Mouse (Mus musculus): ENCODE data around the gene Zfp109. TPM values are rescaled to one million over a fixed set of nuclear protein-coding genes. Genes with fewer than 3 reads are reported as not detected.

Zfp109 gene
- polyA plus RNA-seq, 1 experiment from 2014 or later: 3.6 TPM

DNA sequence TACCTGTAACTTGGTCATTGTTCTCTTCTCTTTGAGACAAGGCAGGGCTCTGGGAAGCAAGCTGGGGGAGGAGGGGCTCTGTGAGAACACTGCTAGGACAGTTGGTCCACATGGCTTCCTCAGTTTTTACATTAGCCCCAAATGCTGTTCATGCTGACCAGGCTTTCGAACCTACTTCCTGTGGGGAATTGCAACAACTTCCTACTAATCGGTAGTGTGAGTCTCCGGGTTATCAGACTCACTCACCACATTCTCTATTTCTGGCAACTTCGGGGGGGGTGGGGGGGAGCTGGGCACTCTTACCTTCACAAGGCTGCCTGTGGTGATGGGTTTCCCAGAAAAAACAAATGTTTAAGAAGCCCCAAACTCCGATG, 47.8 kb downstream of the Zfp109 start:
- Histone ChIP-seq H3K9me3 (ENCODE audit: control insufficient read depth, low read length) (no peaks in the 10 kb centered on the region), H3K4me2 (no peak overlapping the region), H3K9ac (ENCODE audit: low read depth, low read length) (no peak overlapping the region), H3K36me3 (ENCODE audit: control insufficient read depth, insufficient read depth, low read length) (peaks cover 3% of the 10 kb centered on the region; the same call in 1 of the 2 replicates), H3K27ac (ENCODE audit: low read depth, low read length) (no peak overlapping the region), H3K4me1 (replicated peaks; ENCODE audit: control insufficient read depth, insufficient read depth, low read length) (no peaks in the 10 kb centered on the region), H3K4me3 (ENCODE audit: low read depth, low read length) (no peak overlapping the region), H3K27me3 (replicated peaks; ENCODE audit: control insufficient read depth, insufficient read depth, low read length) (no peaks in the 10 kb centered on the region)
- 31% methylated on average over 5 of the region's 5 CpGs for WGBS
- no peak for ATAC-seq (replicated peaks; ENCODE audit: low FRiP score)
- DNase-seq (ENCODE audit: low spot score): no peak

DNA sequence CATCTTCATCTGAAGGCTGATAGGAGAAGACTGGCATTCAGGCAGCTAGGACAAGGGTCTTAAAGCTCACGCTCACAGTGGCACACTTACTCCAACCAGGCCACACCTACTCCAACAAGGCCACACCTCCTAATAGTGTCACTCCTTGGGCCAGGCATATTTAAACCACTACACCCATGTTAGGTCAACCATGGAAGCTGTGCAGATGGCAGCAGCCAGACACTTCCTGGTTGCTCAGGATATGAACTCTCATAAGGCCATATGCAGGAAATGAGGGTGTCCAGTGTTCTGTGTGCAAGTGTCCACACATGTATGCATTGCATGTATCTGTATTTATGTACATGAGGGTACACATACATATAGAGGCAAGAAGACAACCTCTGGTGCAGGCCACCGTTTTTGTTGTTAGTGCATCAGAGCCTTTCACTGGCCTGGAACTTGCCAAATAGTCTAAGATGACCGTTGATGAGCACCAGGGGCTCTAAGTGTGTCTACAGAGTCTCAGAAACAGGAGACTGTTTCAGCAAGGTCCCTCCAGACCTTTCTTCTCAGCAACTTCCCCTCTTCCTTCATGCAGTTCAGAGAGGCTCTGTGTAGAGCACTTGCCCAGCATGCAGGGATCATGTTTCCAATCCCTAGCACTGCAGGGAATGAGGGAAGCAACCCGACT, 48.3 kb downstream of the Zfp109 start:
- DNase-seq (ENCODE audit: low spot score): peak; percentile 18
- Histone ChIP-seq H3K9me3 (ENCODE audit: control insufficient read depth, low read length) (no peaks in the 10 kb centered on the region), H3K36me3 (ENCODE audit: control insufficient read depth, insufficient read depth, low read length) (no peaks in the 10 kb centered on the region), H3K9ac (ENCODE audit: low read depth, low read length) (no peak overlapping the region), H3K27ac (ENCODE audit: low read depth, low read length) (no peak overlapping the region), H3K27me3 (replicated peaks; ENCODE audit: control insufficient read depth, insufficient read depth, low read length) (no peaks in the 10 kb centered on the region), H3K4me2 (no peak overlapping the region), H3K4me3 (ENCODE audit: low read depth, low read length) (no peak overlapping the region), H3K4me1 (replicated peaks; ENCODE audit: control insufficient read depth, insufficient read depth, low read length) (no peaks in the 10 kb centered on the region)
- 57% methylated on average over 4 of the region's 4 CpGs for WGBS
- no peak for ATAC-seq (replicated peaks; ENCODE audit: low FRiP score)

DNA sequence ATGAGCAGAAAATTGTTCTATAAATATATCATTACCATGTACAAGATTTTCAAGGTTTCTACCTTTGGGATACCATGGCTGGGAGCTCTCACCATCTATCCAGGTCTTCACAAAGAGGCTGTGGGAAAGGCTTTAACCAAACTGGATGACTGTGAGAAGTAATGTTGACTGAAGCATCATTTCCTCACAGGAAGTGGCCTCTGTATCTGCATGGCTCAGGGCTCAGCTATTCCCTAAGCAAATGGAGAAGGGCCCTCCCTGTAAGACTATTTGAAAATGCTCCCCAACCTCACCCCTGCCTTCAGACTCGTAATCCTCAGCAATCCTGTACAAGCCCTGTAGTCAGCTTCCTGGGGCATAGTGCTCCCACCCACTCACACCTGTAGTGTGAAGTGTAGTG, 49.7 kb downstream of the Zfp109 start:
- no peaks in the 10 kb centered on the region for H3K27me3 ChIP-seq (replicated peaks; ENCODE audit: control insufficient read depth, insufficient read depth, low read length)
- DNase-seq (ENCODE audit: low spot score): no peak
- no peaks in the 10 kb centered on the region for H3K4me1 ChIP-seq (replicated peaks; ENCODE audit: control insufficient read depth, insufficient read depth, low read length)
- no peaks in the 10 kb centered on the region for H3K9me3 ChIP-seq (ENCODE audit: control insufficient read depth, low read length)
- no peak for ATAC-seq (replicated peaks; ENCODE audit: low FRiP score)
- H3K4me2 ChIP-seq: no peak overlapping the region
- H3K36me3 ChIP-seq (ENCODE audit: control insufficient read depth, insufficient read depth, low read length): no peaks in the 10 kb centered on the region
- H3K27ac ChIP-seq (ENCODE audit: low read depth, low read length): no peak overlapping the region
- H3K9ac ChIP-seq (ENCODE audit: low read depth, low read length): no peak overlapping the region
- H3K4me3 ChIP-seq (ENCODE audit: low read depth, low read length): no peak overlapping the region
- WGBS: 28% methylated on average over 1 of the region's 1 CpGs

Other genes with a start within 250 kb of the Zfp109 start
- gene V1rd19, start 235.9 kb downstream of the Zfp109 start, polyA plus RNA-seq (2014; fragmentation: Nextera tagmentation; extraction: Ambion mirVana): not detected in 2 replicates
- gene Vmn1r183, start 184.3 kb downstream of the Zfp109 start, polyA plus RNA-seq (2014; fragmentation: Nextera tagmentation; extraction: Ambion mirVana): not detected in 2 replicates
- gene Zfp180, start 155.6 kb downstream of the Zfp109 start, polyA plus RNA-seq (2014; fragmentation: Nextera tagmentation; extraction: Ambion mirVana): 19.8 and 22.4 TPM in 2 replicates
- 2.1 and 3.5 TPM in 2 replicates for gene Zfp112, start 125.2 kb downstream of the Zfp109 start, polyA plus RNA-seq (2014; fragmentation: Nextera tagmentation; extraction: Ambion mirVana)
- gene Zfp235, start 103.4 kb downstream of the Zfp109 start, polyA plus RNA-seq (2014; fragmentation: Nextera tagmentation; extraction: Ambion mirVana): 10.3 and 10.5 TPM in 2 replicates
- 2.4 and 2.9 TPM in 2 replicates for gene Zfp114, start 62.5 kb downstream of the Zfp109 start, polyA plus RNA-seq (2014; fragmentation: Nextera tagmentation; extraction: Ambion mirVana)
- 5.8 and 6.3 TPM in 2 replicates for gene Zfp111, start 26.1 kb downstream of the Zfp109 start, polyA plus RNA-seq (2014; fragmentation: Nextera tagmentation; extraction: Ambion mirVana)
- gene Zfp108, start 17.2 kb upstream of the Zfp109 start, polyA plus RNA-seq (2014; fragmentation: Nextera tagmentation; extraction: Ambion mirVana): 1.3 and 1.4 TPM in 2 replicates
- gene Zfp93, start 32.9 kb upstream of the Zfp109 start, polyA plus RNA-seq (2014; fragmentation: Nextera tagmentation; extraction: Ambion mirVana): 3.5 and 3.8 TPM in 2 replicates
- 10.8 and 13.2 TPM in 2 replicates for gene Zfp61, start 63.7 kb upstream of the Zfp109 start, polyA plus RNA-seq (2014; fragmentation: Nextera tagmentation; extraction: Ambion mirVana)
- 5.6 and 5.8 TPM in 2 replicates for gene Zfp94, start 79.1 kb upstream of the Zfp109 start, polyA plus RNA-seq (2014; fragmentation: Nextera tagmentation; extraction: Ambion mirVana)
- gene Tescl, start 96.4 kb upstream of the Zfp109 start, polyA plus RNA-seq (2014; fragmentation: Nextera tagmentation; extraction: Ambion mirVana): 0.22 TPM in 1 of 2 replicates, not detected in the other
- not detected in 2 replicates for gene Lypd5, start 111.6 kb upstream of the Zfp109 start, polyA plus RNA-seq (2014; fragmentation: Nextera tagmentation; extraction: Ambion mirVana)
- 119 and 123 TPM in 2 replicates for gene Kcnn4, start 132.7 kb upstream of the Zfp109 start, polyA plus RNA-seq (2014; fragmentation: Nextera tagmentation; extraction: Ambion mirVana)
- 30.2 and 34.8 TPM in 2 replicates for gene Smg9, start 162.1 kb upstream of the Zfp109 start, polyA plus RNA-seq (2014; fragmentation: Nextera tagmentation; extraction: Ambion mirVana)
- not detected in 2 replicates for gene Irgc1, start 214.7 kb upstream of the Zfp109 start, polyA plus RNA-seq (2014; fragmentation: Nextera tagmentation; extraction: Ambion mirVana)
- gene Plaur, start 224.9 kb upstream of the Zfp109 start, polyA plus RNA-seq (2014; fragmentation: Nextera tagmentation; extraction: Ambion mirVana): 5.6 and 5.7 TPM in 2 replicates
- gene Cadm4, start 244.5 kb upstream of the Zfp109 start, polyA plus RNA-seq (2014; fragmentation: Nextera tagmentation; extraction: Ambion mirVana): 0.25 and 0.27 TPM in 2 replicates

All from liver, embryonic 11.5 days (tissue).